Mouse (Mus musculus) midbrain, embryonic 10.5 days (tissue): Measurements from ENCODE around the gene Dock3. TPM values are rescaled to one million over a fixed set of nuclear protein-coding genes. Genes with fewer than 3 reads are reported as not detected.

Experiments used
- DNase-seq: peaks from one replicate; pipeline ENCODE4 v3.0.0-alpha.2; 2017; ENCODE audit warnings: low spot score
- H3K27ac ChIP-seq: fragments of 300-500 bp; sonication (generic); replicated peaks from 2 replicates; pipeline ENCODE4 v1.5.1; 2016; ENCODE audit warnings: mild to moderate bottlenecking
- H3K27me3 ChIP-seq: fragments of 300-500 bp; sonication (generic); 2 replicates; pipeline ENCODE4 v1.6.1; 2016; ENCODE audit warnings: low read depth, mild to moderate bottlenecking; ENCODE audit not compliant: poor library complexity, severe bottlenecking
- H3K36me3 ChIP-seq: fragments of 300-500 bp; sonication (generic); 2 replicates; pipeline ENCODE4 v1.6.1; 2016; ENCODE audit warnings: mild to moderate bottlenecking, moderate library complexity
- H3K4me1 ChIP-seq: fragments of 300-500 bp; sonication (generic); 2 replicates; pipeline ENCODE4 v1.6.1; 2016
- H3K4me3 ChIP-seq: fragments of 300-500 bp; sonication (generic); 2 replicates; pipeline ENCODE4 v1.5.1; 2016; ENCODE audit warnings: mild to moderate bottlenecking, moderate library complexity
- H3K9me3 ChIP-seq: fragments of 300-500 bp; sonication (generic); replicated peaks from 2 replicates; pipeline ENCODE4 v1.6.1; 2016; ENCODE audit warnings: mild to moderate bottlenecking
- WGBS: fragments of 180-500 bp; shearing (Covaris S2); methylation state at CpG from one replicate; pipeline ENCODE4 v1.1.7; 2016; 5-methylcytosine and 5-hydroxymethylcytosine counted together
- polyA plus RNA-seq: library from polyadenylated mRNA; unstranded; fragments of >200 nt; fragmentation: Nextera tagmentation; extraction: Ambion mirVana; gene quantifications from 2 replicates; pipeline ENCODE4 v1.2.1, GENCODE M21; 2016

The Dock3 gene
- polyA plus RNA-seq, 1 experiment from 2014 or later = 4.2 TPM

- DNase-seq = no peak
- H3K36me3 ChIP-seq = peaks cover 36% of the 10 kb centered on the region
Observed at GRCm38 (mm10) chr9:106891341-106891741, 340.4 kb downstream of the Dock3 start.

GRCm38 (mm10) chr9:106890496-106891240 lies 341.0 kb downstream of the Dock3 start:
- DNase-seq = no peak
- Histone ChIP-seq H3K4me1 (peaks cover 58% of the 10 kb centered on the region), H3K36me3 (peaks cover 37% of the 10 kb centered on the region), H3K27ac (peak overlapping the region; percentile 94), H3K4me3 (peak overlapping the region; percentile 83), H3K27me3 (no peaks in the 10 kb centered on the region), H3K9me3 (no peaks in the 10 kb centered on the region)
- 74% methylated on average over 8 of the region's 8 CpGs for WGBS

More at GRCm38 (mm10) chr9:106891341-106891741, 340.4 kb downstream of the Dock3 start:
- 0% methylated on average over 17 of the region's 17 CpGs for WGBS
- H3K9me3 ChIP-seq = no peaks in the 10 kb centered on the region
- peak overlapping the region; percentile 83 for H3K4me3 ChIP-seq
- peak overlapping the region; percentile 94 for H3K27ac ChIP-seq
- peaks cover 54% of the 10 kb centered on the region for H3K4me1 ChIP-seq
- H3K27me3 ChIP-seq = no peaks in the 10 kb centered on the region

GRCm38 (mm10) chr9:106889321-106889720 lies 342.4 kb downstream of the Dock3 start:
- no peak for DNase-seq
- peaks cover 50% of the 10 kb centered on the region for H3K36me3 ChIP-seq
- 91% methylated on average over 9 of the region's 9 CpGs for WGBS
- H3K4me1 ChIP-seq = peaks cover 71% of the 10 kb centered on the region
- H3K4me3 ChIP-seq = peak overlapping the region; percentile 23; the same call in 1 of the 2 replicates
- H3K27ac ChIP-seq = no peak overlapping the region
- no peaks in the 10 kb centered on the region for H3K9me3 ChIP-seq
- no peaks in the 10 kb centered on the region for H3K27me3 ChIP-seq

GRCm38 (mm10) chr9:106888346-106888745 lies 343.4 kb downstream of the Dock3 start:
- Histone ChIP-seq H3K4me1 (peaks cover 76% of the 10 kb centered on the region), H3K36me3 (peaks cover 60% of the 10 kb centered on the region), H3K27me3 (no peaks in the 10 kb centered on the region), H3K4me3 (peak overlapping the region; percentile 96; the same call in 1 of the 2 replicates), H3K27ac (no peak overlapping the region), H3K9me3 (no peaks in the 10 kb centered on the region)
- 95% methylated on average over 3 of the region's 3 CpGs for WGBS
- no peak for DNase-seq

- no peaks in the 10 kb centered on the region for H3K27me3 ChIP-seq
- DNase-seq = peak; percentile 99
- WGBS = 4% methylated on average over 92 of the region's 101 CpGs
- no peaks in the 10 kb centered on the region for H3K9me3 ChIP-seq
- peak within 1 kb of the TSS; percentile 96 for H3K4me3 ChIP-seq
- peak within 1 kb of the TSS; percentile 99 for H3K27ac ChIP-seq
- H3K4me1 ChIP-seq = peaks cover 80% of the 10 kb centered on the region
- H3K36me3 ChIP-seq = peaks cover 73% of the 10 kb centered on the region
Observed at GRCm38 (mm10) chr9:106886828-106887702, 344.6 kb downstream of the Dock3 start, which contains the start of gene Rbm15b. TSS of gene Rbm15b (minus strand) at chr9:106887428.

- peak overlapping the region; percentile 99 for H3K27ac ChIP-seq
- H3K4me3 ChIP-seq = peak overlapping the region; percentile 96
- WGBS = under 1% methylated on average over 99 of the region's 107 CpGs
- no peaks in the 10 kb centered on the region for H3K9me3 ChIP-seq
- H3K4me1 ChIP-seq = peaks cover 87% of the 10 kb centered on the region
- peak; percentile 61 for DNase-seq
- H3K27me3 ChIP-seq = no peaks in the 10 kb centered on the region
- peaks cover 82% of the 10 kb centered on the region for H3K36me3 ChIP-seq
Observed at GRCm38 (mm10) chr9:106885901-106886731, 345.6 kb downstream of the Dock3 start.

GRCm38 (mm10) chr9:106884996-106885900 lies 346.5 kb downstream of the Dock3 start:
- peak overlapping the region; percentile 96 for H3K4me3 ChIP-seq
- peaks cover 84% of the 10 kb centered on the region for H3K36me3 ChIP-seq
- WGBS = 32% methylated on average over 44 of the region's 44 CpGs
- no peaks in the 10 kb centered on the region for H3K27me3 ChIP-seq
- DNase-seq = peak; percentile 39
- no peaks in the 10 kb centered on the region for H3K9me3 ChIP-seq
- peak overlapping the region; percentile 99 for H3K27ac ChIP-seq
- peaks cover 81% of the 10 kb centered on the region for H3K4me1 ChIP-seq

- peaks cover 84% of the 10 kb centered on the region for H3K36me3 ChIP-seq
- no peaks in the 10 kb centered on the region for H3K27me3 ChIP-seq
- 56% methylated on average over 16 of the region's 16 CpGs for WGBS
- H3K27ac ChIP-seq = peak overlapping the region; percentile 50; the same call in 1 of the 2 replicates
- peak overlapping the region; percentile 96 for H3K4me3 ChIP-seq
- DNase-seq = peak; percentile 35
- peaks cover 76% of the 10 kb centered on the region for H3K4me1 ChIP-seq
- no peaks in the 10 kb centered on the region for H3K9me3 ChIP-seq
Observed at GRCm38 (mm10) chr9:106884306-106884705, 347.4 kb downstream of the Dock3 start.

GRCm38 (mm10) chr9:106883085-106883484 lies 348.6 kb downstream of the Dock3 start:
- Histone ChIP-seq H3K36me3 (peaks cover 84% of the 10 kb centered on the region), H3K9me3 (no peaks in the 10 kb centered on the region), H3K4me1 (peaks cover 66% of the 10 kb centered on the region), H3K27ac (no peak overlapping the region), H3K4me3 (peak overlapping the region; percentile 96), H3K27me3 (no peaks in the 10 kb centered on the region)
- DNase-seq = no peak
- WGBS = 94% methylated on average over 3 of the region's 3 CpGs

GRCm38 (mm10) chr9:106882176-106882575 lies 349.5 kb downstream of the Dock3 start:
- peak overlapping the region; percentile 96; the same call in 1 of the 2 replicates for H3K4me3 ChIP-seq
- H3K36me3 ChIP-seq = peaks cover 86% of the 10 kb centered on the region
- WGBS = 84% methylated on average over 4 of the region's 4 CpGs
- H3K9me3 ChIP-seq = no peaks in the 10 kb centered on the region
- no peak overlapping the region for H3K27ac ChIP-seq
- H3K27me3 ChIP-seq = no peaks in the 10 kb centered on the region
- peaks cover 57% of the 10 kb centered on the region for H3K4me1 ChIP-seq
- DNase-seq = no peak

GRCm38 (mm10) chr9:106881071-106881755 lies 350.5 kb downstream of the Dock3 start:
- Histone ChIP-seq H3K4me1 (peaks cover 55% of the 10 kb centered on the region), H3K36me3 (peaks cover 95% of the 10 kb centered on the region), H3K27ac (no peak overlapping the region), H3K9me3 (no peaks in the 10 kb centered on the region), H3K27me3 (no peaks in the 10 kb centered on the region), H3K4me3 (no peak overlapping the region)
- WGBS = 68% methylated on average over 4 of the region's 4 CpGs
- no peak for DNase-seq
